Mouse (Mus musculus): ENCODE measurements around the gene Wbp4. TPM values are rescaled to one million over a fixed set of nuclear protein-coding genes. Genes with fewer than 3 reads are reported as not detected.

The Wbp4 gene
- polyA plus RNA-seq, 1 experiment from 2014 or later, result 27.6 TPM

DNA sequence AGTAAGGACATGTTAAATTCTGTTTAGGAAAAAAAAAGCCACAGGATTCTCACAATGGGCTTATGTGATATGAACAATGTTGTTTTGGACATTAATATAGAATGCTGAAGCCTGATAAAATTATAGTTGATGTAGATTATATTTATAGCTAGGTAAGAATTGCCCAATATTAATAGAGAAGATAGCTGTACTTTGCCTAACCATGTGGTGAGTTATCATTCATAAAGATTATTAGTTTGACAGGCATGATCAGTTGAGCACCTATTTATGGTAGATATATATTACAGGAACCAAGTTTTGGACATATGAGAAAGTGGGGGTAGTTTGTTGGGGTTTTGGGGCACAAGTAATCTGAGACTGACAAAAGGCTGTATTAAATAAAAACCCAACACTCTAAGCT lies 39.3 kb upstream of the Wbp4 start:
- no peak for ATAC-seq (replicated peaks; ENCODE audit: extremely low read depth, insufficient read depth, low FRiP score)
- peaks cover 25% of the 10 kb centered on the region for H3K4me1 ChIP-seq (ENCODE audit: control insufficient read depth, insufficient read depth, low read length)
- H3K4me2 ChIP-seq (ENCODE audit: low read depth, low read length), result no peak overlapping the region
- H3K27ac ChIP-seq (ENCODE audit: low read length), result no peak overlapping the region; the same call in 1 of the 2 replicates
- no peaks in the 10 kb centered on the region for H3K36me3 ChIP-seq (ENCODE audit: control insufficient read depth, insufficient read depth)
- H3K9ac ChIP-seq (ENCODE audit: low read length), result no peak overlapping the region
- H3K9me3 ChIP-seq (replicated peaks; ENCODE audit: control insufficient read depth, low read length), result no peaks in the 10 kb centered on the region
- H3K27me3 ChIP-seq (ENCODE audit: control insufficient read depth, insufficient read depth, low read length), result no peaks in the 10 kb centered on the region
- no peak overlapping the region for H3K4me3 ChIP-seq (ENCODE audit: low read length)

DNA sequence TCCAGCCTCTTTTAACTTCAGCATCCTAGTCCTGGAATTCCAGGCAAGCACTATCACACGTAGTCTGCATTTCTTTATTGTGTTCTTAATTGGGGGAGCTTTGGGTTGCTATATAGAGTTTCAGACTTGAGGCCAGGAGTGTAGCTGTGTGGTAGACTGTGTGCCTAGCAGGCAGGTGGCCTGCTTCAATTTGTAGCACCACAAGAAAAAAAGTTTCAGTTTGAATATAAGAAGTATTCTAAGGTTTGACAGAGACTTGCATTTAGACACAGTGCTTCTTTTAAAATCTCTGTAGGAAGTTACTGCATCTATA lies 38.3 kb upstream of the Wbp4 start:
- H3K9ac ChIP-seq (ENCODE audit: low read length), result peak overlapping the region; percentile 42; the same call in 1 of the 2 replicates
- 51% methylated on average over 1 of the region's 1 CpGs for WGBS
- peaks cover 25% of the 10 kb centered on the region for H3K4me1 ChIP-seq (ENCODE audit: control insufficient read depth, insufficient read depth, low read length)
- ATAC-seq (replicated peaks; ENCODE audit: extremely low read depth, insufficient read depth, low FRiP score), result no peak
- peak overlapping the region; percentile 17 for H3K4me3 ChIP-seq (ENCODE audit: low read length)
- H3K9me3 ChIP-seq (replicated peaks; ENCODE audit: control insufficient read depth, low read length), result no peaks in the 10 kb centered on the region
- H3K4me2 ChIP-seq (ENCODE audit: low read depth, low read length), result peak overlapping the region; percentile 37
- H3K27me3 ChIP-seq (ENCODE audit: control insufficient read depth, insufficient read depth, low read length), result no peaks in the 10 kb centered on the region
- peak overlapping the region; percentile 45 for H3K27ac ChIP-seq (ENCODE audit: low read length)
- H3K36me3 ChIP-seq (ENCODE audit: control insufficient read depth, insufficient read depth), result no peaks in the 10 kb centered on the region

DNA sequence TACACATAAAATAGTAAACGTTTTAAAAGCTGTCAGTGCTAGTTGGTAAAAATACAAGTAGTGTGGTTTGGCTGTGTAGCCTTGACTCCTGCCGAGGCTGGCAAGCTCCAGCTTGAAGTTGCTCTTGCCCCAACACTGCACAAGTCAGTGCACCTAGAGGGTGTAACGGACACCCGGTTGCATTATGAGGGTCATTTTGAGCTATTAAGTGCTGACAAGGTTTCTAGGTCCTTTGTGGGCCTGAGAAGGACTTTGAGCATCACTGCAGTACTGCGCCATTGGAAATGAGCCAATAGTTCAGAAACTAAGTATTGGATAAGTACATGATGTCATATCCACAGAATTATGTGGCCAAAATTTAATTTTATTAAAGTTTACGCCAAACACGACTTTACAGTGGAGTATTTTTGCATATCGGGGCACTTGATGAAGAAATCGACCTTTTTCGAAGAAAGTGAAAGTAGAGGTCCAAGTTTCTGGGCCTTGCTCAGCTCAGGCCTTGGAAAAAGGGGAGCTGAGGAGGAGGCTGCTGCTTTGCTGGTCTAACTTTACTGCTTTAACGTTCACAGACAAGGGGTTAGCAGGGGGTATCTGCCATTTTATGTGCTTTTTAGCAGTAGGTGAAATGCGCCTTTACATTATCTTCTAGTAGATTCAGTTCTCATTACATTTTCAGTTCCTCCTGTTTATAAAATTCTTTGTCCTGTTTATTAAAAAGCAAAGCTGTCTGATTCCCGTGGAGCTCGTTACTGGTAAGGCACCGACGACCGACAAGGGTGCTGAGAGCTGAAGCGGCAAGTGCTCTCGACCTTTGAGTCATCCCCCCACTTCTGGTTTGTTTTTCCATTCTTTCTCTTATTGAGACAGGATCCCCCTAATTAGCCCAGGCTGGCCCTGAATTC lies 37.7 kb upstream of the Wbp4 start:
- ATAC-seq (replicated peaks; ENCODE audit: extremely low read depth, insufficient read depth, low FRiP score), result no peak
- Histone ChIP-seq H3K4me2 (ENCODE audit: low read depth, low read length) (peak overlapping the region; percentile 37), H3K4me1 (ENCODE audit: control insufficient read depth, insufficient read depth, low read length) (peaks cover 25% of the 10 kb centered on the region), H3K36me3 (ENCODE audit: control insufficient read depth, insufficient read depth) (no peaks in the 10 kb centered on the region), H3K4me3 (ENCODE audit: low read length) (peak overlapping the region; percentile 17), H3K9ac (ENCODE audit: low read length) (peak overlapping the region; percentile 42), H3K9me3 (replicated peaks; ENCODE audit: control insufficient read depth, low read length) (no peaks in the 10 kb centered on the region), H3K27me3 (ENCODE audit: control insufficient read depth, insufficient read depth, low read length) (no peaks in the 10 kb centered on the region), H3K27ac (ENCODE audit: low read length) (peak overlapping the region; percentile 56)
- WGBS, result 61% methylated on average over 19 of the region's 19 CpGs

DNA sequence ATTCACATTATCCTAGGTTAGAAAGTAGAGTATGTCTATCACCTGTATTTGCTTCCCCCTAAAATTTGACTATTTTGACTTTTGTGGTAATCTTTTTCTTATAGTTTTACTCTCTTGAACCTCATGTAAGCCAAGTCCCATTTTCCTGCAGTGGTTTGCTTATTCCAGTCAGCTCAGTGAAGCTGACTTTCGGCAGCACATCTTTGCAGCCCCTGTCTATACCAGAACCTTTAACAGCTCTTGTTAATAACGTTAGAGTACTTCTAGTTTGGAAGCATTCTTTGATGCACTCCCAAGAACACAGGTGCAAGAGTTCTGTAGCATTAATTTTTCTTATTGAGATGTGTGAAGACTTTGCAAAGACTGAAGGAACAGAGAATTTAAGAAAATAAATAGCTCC lies 36.8 kb upstream of the Wbp4 start:
- peak overlapping the region; percentile 29; the same call in 1 of the 2 replicates for H3K9ac ChIP-seq (ENCODE audit: low read length)
- H3K4me3 ChIP-seq (ENCODE audit: low read length), result no peak overlapping the region
- H3K9me3 ChIP-seq (replicated peaks; ENCODE audit: control insufficient read depth, low read length), result no peaks in the 10 kb centered on the region
- H3K27ac ChIP-seq (ENCODE audit: low read length), result peak overlapping the region; percentile 56; the same call in 1 of the 2 replicates
- H3K4me1 ChIP-seq (ENCODE audit: control insufficient read depth, insufficient read depth, low read length), result peaks cover 25% of the 10 kb centered on the region
- ATAC-seq (replicated peaks; ENCODE audit: extremely low read depth, insufficient read depth, low FRiP score), result no peak
- 70% methylated on average over 2 of the region's 2 CpGs for WGBS
- no peaks in the 10 kb centered on the region for H3K36me3 ChIP-seq (ENCODE audit: control insufficient read depth, insufficient read depth)
- H3K4me2 ChIP-seq (ENCODE audit: low read depth, low read length), result peak overlapping the region; percentile 37
- H3K27me3 ChIP-seq (ENCODE audit: control insufficient read depth, insufficient read depth, low read length), result no peaks in the 10 kb centered on the region

DNA sequence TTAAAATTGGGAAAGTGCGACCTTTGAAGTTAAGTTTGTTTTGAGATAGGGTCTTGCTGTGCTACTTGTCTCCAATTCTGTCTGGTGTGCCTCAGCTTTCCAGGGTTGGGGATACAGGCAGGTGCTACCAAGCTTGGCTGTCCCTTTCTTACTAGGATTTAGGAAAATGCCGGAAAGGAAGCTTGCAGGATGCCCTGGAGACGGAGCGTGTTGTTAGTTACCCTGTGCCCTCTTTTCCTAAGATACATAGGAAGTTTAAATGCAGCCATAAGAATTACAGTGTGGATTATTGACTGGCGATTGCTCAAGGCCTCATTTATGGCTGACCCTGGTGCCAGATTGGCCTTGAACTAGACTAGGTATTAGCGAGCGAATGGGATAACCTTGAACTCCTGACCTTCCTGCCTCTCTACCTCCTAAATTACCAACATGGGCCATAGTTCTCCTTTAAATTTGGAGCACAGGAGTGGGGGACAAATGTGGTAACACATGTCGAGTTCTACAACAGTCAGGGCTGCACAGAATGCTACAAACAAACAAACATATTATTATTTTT lies 35.9 kb upstream of the Wbp4 start:
- Histone ChIP-seq H3K27me3 (ENCODE audit: control insufficient read depth, insufficient read depth, low read length) (no peaks in the 10 kb centered on the region), H3K4me2 (ENCODE audit: low read depth, low read length) (peak overlapping the region; percentile 19), H3K9ac (ENCODE audit: low read length) (peak overlapping the region; percentile 44), H3K27ac (ENCODE audit: low read length) (no peak overlapping the region), H3K9me3 (replicated peaks; ENCODE audit: control insufficient read depth, low read length) (no peaks in the 10 kb centered on the region), H3K36me3 (ENCODE audit: control insufficient read depth, insufficient read depth) (no peaks in the 10 kb centered on the region), H3K4me1 (ENCODE audit: control insufficient read depth, insufficient read depth, low read length) (peaks cover 22% of the 10 kb centered on the region), H3K4me3 (ENCODE audit: low read length) (peak overlapping the region; percentile 39)
- WGBS, result 77% methylated on average over 8 of the region's 8 CpGs
- no peak for ATAC-seq (replicated peaks; ENCODE audit: extremely low read depth, insufficient read depth, low FRiP score)

DNA sequence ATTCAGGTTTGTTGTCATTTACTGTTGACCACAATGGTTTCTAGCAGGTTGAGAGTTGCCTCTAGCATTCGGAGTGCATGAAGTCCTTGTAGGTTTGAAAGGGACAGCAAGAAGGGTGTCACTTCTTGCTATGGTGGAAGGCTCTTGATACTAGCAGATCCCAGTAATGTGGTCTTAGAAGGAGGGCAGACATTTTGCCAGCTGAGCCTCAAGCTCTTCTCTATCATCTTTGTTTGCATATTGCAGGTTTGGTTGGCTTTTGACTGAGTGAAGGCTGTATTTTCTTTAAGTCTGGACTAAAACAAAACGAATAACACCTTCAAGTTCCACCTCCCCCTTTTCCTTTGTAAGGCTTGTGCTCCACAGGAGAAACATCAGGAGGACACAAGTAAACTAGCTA lies 35.4 kb upstream of the Wbp4 start:
- WGBS, result 64% methylated on average over 2 of the region's 2 CpGs
- no peaks in the 10 kb centered on the region for H3K9me3 ChIP-seq (replicated peaks; ENCODE audit: control insufficient read depth, low read length)
- peak overlapping the region; percentile 44; the same call in 1 of the 2 replicates for H3K9ac ChIP-seq (ENCODE audit: low read length)
- peak overlapping the region; percentile 19 for H3K4me2 ChIP-seq (ENCODE audit: low read depth, low read length)
- no peaks in the 10 kb centered on the region for H3K27me3 ChIP-seq (ENCODE audit: control insufficient read depth, insufficient read depth, low read length)
- H3K27ac ChIP-seq (ENCODE audit: low read length), result no peak overlapping the region
- no peaks in the 10 kb centered on the region for H3K36me3 ChIP-seq (ENCODE audit: control insufficient read depth, insufficient read depth)
- ATAC-seq (replicated peaks; ENCODE audit: extremely low read depth, insufficient read depth, low FRiP score), result no peak
- peak overlapping the region; percentile 39 for H3K4me3 ChIP-seq (ENCODE audit: low read length)
- peaks cover 22% of the 10 kb centered on the region for H3K4me1 ChIP-seq (ENCODE audit: control insufficient read depth, insufficient read depth, low read length)

DNA sequence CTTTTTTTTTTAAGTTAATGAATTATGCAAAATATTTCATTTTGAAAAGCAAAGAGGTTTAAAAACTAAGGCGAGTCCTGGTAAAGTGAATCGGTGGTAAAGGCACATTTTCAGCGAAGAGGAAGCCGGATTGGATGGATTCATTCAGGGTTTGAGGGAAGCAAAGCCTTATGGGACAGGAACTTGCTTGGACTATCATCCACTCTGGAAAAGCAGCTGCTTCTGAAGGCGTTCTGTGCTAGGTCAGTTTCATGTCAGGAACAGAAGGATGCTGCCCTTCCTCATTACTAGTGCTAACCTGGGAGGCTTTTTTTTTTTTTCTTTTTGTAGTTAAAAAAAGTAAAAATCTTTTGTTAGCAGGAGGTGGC lies 34.9 kb upstream of the Wbp4 start:
- Histone ChIP-seq H3K4me2 (ENCODE audit: low read depth, low read length) (no peak overlapping the region), H3K4me1 (ENCODE audit: control insufficient read depth, insufficient read depth, low read length) (peaks cover 21% of the 10 kb centered on the region), H3K9ac (ENCODE audit: low read length) (no peak overlapping the region), H3K36me3 (ENCODE audit: control insufficient read depth, insufficient read depth) (no peaks in the 10 kb centered on the region), H3K27ac (ENCODE audit: low read length) (no peak overlapping the region), H3K9me3 (replicated peaks; ENCODE audit: control insufficient read depth, low read length) (no peaks in the 10 kb centered on the region), H3K4me3 (ENCODE audit: low read length) (peak overlapping the region; percentile 39), H3K27me3 (ENCODE audit: control insufficient read depth, insufficient read depth, low read length) (no peaks in the 10 kb centered on the region)
- ATAC-seq (replicated peaks; ENCODE audit: extremely low read depth, insufficient read depth, low FRiP score), result no peak
- 77% methylated on average over 5 of the region's 5 CpGs for WGBS

DNA sequence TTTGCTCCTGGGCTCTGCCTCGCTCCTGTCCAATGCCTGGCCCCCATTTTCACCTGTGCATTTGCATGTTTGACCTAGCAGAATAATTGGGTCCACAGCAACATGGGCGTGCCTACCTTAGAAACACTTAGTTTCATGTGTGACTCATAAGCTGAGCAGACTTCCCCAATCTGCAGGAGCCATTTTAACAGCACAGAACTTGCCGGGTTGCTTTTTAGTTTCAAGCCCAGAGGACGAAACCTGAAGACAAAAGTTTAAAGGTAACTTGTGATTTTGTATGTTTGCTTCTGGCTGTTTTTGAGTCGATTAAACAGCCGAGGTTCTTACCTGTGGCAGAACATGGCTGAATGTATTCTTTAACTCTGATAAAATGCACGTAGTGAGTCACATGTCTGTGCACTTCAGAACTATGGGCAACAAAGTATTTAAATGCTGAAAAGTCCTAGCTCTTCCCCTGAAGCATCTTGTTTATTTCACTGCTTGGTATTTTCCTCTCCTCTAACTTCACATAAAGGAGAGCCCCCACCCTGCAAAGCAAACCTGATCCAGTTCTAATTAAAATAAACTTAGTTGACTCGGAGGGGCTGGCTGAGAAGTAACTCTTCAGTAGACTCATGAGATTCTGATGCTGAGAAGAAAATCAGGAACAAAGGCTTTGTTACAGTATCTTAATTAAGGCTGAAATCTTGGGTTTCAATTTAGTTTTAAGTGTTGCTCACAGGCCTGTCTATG lies 34.4 kb upstream of the Wbp4 start:
- Histone ChIP-seq H3K36me3 (ENCODE audit: control insufficient read depth, insufficient read depth) (no peaks in the 10 kb centered on the region), H3K4me3 (ENCODE audit: low read length) (peak overlapping the region; percentile 39), H3K4me1 (ENCODE audit: control insufficient read depth, insufficient read depth, low read length) (peaks cover 18% of the 10 kb centered on the region), H3K4me2 (ENCODE audit: low read depth, low read length) (peak overlapping the region; percentile 23), H3K9me3 (replicated peaks; ENCODE audit: control insufficient read depth, low read length) (no peaks in the 10 kb centered on the region), H3K9ac (ENCODE audit: low read length) (0 out of 2 replicates have a peak overlapping the region, but pooled peaks have one; percentile 22), H3K27me3 (ENCODE audit: control insufficient read depth, insufficient read depth, low read length) (no peaks in the 10 kb centered on the region), H3K27ac (ENCODE audit: low read length) (peak overlapping the region; percentile 39; the same call in 1 of the 2 replicates)
- 71% methylated on average over 8 of the region's 8 CpGs for WGBS
- no peak for ATAC-seq (replicated peaks; ENCODE audit: extremely low read depth, insufficient read depth, low FRiP score)

DNA sequence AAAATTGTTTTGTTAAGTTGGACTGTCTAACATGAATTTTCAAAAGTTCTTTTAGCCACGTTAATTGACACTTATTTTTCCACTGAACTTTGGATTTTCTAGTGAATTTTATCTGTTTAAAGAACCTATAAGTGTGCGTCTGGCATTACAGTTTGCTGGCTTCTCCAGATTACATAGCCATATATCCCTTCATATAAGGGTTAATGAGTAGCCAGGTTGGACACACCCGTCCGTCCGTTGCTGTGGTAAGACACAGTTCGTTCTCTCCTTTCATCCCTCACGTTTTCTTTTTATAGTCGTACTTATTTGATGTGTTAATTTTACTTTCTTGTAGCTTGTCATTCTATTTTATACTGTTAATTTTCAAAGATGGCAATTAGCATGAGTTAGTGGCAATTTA lies 33.8 kb upstream of the Wbp4 start:
- no peak for ATAC-seq (replicated peaks; ENCODE audit: extremely low read depth, insufficient read depth, low FRiP score)
- peaks cover 18% of the 10 kb centered on the region for H3K4me1 ChIP-seq (ENCODE audit: control insufficient read depth, insufficient read depth, low read length)
- no peak overlapping the region for H3K27ac ChIP-seq (ENCODE audit: low read length)
- H3K9me3 ChIP-seq (replicated peaks; ENCODE audit: control insufficient read depth, low read length), result no peaks in the 10 kb centered on the region
- no peak overlapping the region for H3K9ac ChIP-seq (ENCODE audit: low read length)
- no peaks in the 10 kb centered on the region for H3K27me3 ChIP-seq (ENCODE audit: control insufficient read depth, insufficient read depth, low read length)
- 84% methylated on average over 8 of the region's 8 CpGs for WGBS
- H3K4me3 ChIP-seq (ENCODE audit: low read length), result no peak overlapping the region; the same call in 1 of the 2 replicates
- peak overlapping the region; percentile 23 for H3K4me2 ChIP-seq (ENCODE audit: low read depth, low read length)
- no peaks in the 10 kb centered on the region for H3K36me3 ChIP-seq (ENCODE audit: control insufficient read depth, insufficient read depth)
